Mouse (Mus musculus): ENCODE data around the gene Rapgef5. TPM values are rescaled to one million over a fixed set of nuclear protein-coding genes. Genes with fewer than 3 reads are reported as not detected.
A peak's percentile ranks its signal among the peaks of the same experiment; 100 is the strongest.

Gene Rapgef5
- polyA plus RNA-seq, 1 experiment = 5.2 TPM

- DNase-seq (ENCODE audit: low read depth, low spot score) = no peak
- 91% methylated on average over 3 of the region's 3 CpGs for WGBS
Measured at GRCm38 (mm10) chr12:117527889-117528288, 11.6 kb downstream of the Rapgef5 start.

GRCm38 (mm10) chr12:117528509-117529145, 12.3 kb downstream of the Rapgef5 start:
- DNase-seq (ENCODE audit: low read depth, low spot score) = no peak
- 81% methylated on average over 4 of the region's 4 CpGs for WGBS

- no peak for DNase-seq (ENCODE audit: low read depth, low spot score)
Measured at GRCm38 (mm10) chr12:117531106-117531505, 14.8 kb downstream of the Rapgef5 start.

GRCm38 (mm10) chr12:117533176-117534086, 17.2 kb downstream of the Rapgef5 start:
- DNase-seq (ENCODE audit: low read depth, low spot score) = no peak
- WGBS = 5% methylated on average over 63 of the region's 64 CpGs

More at GRCm38 (mm10) chr12:117531106-117531505, 14.8 kb downstream of the Rapgef5 start:
- 68% methylated on average over 4 of the region's 4 CpGs for WGBS

- 1% methylated on average over 66 of the region's 66 CpGs for WGBS
Measured at GRCm38 (mm10) chr12:117534087-117534751, 17.9 kb downstream of the Rapgef5 start.

GRCm38 (mm10) chr12:117540352-117540751, 24.1 kb downstream of the Rapgef5 start:
- WGBS = 35% methylated on average over 2 of the region's 2 CpGs
- DNase-seq (ENCODE audit: low read depth, low spot score) = no peak

More at GRCm38 (mm10) chr12:117534087-117534751, 17.9 kb downstream of the Rapgef5 start:
- DNase-seq (ENCODE audit: low read depth, low spot score) = no peak

- peak; percentile 86 for DNase-seq (ENCODE audit: low read depth, low spot score)
- WGBS = 29% methylated on average over 6 of the region's 6 CpGs
Measured at GRCm38 (mm10) chr12:117545277-117545676, 29.0 kb downstream of the Rapgef5 start.

- 56% methylated on average over 5 of the region's 5 CpGs for WGBS
Measured at GRCm38 (mm10) chr12:117553353-117553752, 37.1 kb downstream of the Rapgef5 start.

GRCm38 (mm10) chr12:117554612-117555063, 38.4 kb downstream of the Rapgef5 start:
- no peak for DNase-seq (ENCODE audit: low read depth, low spot score)
- 32% methylated on average over 1 of the region's 1 CpGs for WGBS

More at GRCm38 (mm10) chr12:117553353-117553752, 37.1 kb downstream of the Rapgef5 start:
- no peak for DNase-seq (ENCODE audit: low read depth, low spot score)

GRCm38 (mm10) chr12:117560450-117560849, 44.2 kb downstream of the Rapgef5 start:
- 49% methylated on average over 11 of the region's 11 CpGs for WGBS
- DNase-seq (ENCODE audit: low read depth, low spot score) = no peak

GRCm38 (mm10) chr12:117561411-117562059, 45.3 kb downstream of the Rapgef5 start:
- WGBS = 57% methylated on average over 6 of the region's 6 CpGs

GRCm38 (mm10) chr12:117562085-117562484, 45.8 kb downstream of the Rapgef5 start:
- WGBS = 97% methylated on average over 3 of the region's 3 CpGs
- DNase-seq (ENCODE audit: low read depth, low spot score) = no peak

More at GRCm38 (mm10) chr12:117561411-117562059, 45.3 kb downstream of the Rapgef5 start:
- DNase-seq (ENCODE audit: low read depth, low spot score) = no peak

GRCm38 (mm10) chr12:117563859-117564258, 47.6 kb downstream of the Rapgef5 start:
- WGBS = 13% methylated on average over 6 of the region's 6 CpGs
- DNase-seq (ENCODE audit: low read depth, low spot score) = no peak

- DNase-seq (ENCODE audit: low read depth, low spot score) = no peak
- 45% methylated on average over 4 of the region's 4 CpGs for WGBS
Measured at GRCm38 (mm10) chr12:117566298-117566697, 50.0 kb downstream of the Rapgef5 start.

GRCm38 (mm10) chr12:117569671-117570070, 53.4 kb downstream of the Rapgef5 start:
- no peak for DNase-seq (ENCODE audit: low read depth, low spot score)
- WGBS = 62% methylated on average over 2 of the region's 2 CpGs

GRCm38 (mm10) chr12:117584256-117584655, 68.0 kb downstream of the Rapgef5 start:
- WGBS = 85% methylated on average over 4 of the region's 4 CpGs
- no peak for DNase-seq (ENCODE audit: low read depth, low spot score)

GRCm38 (mm10) chr12:117585390-117585789, 69.1 kb downstream of the Rapgef5 start:
- 83% methylated on average over 2 of the region's 2 CpGs for whole genome bisulfite sequencing
- DNase-seq (ENCODE audit: low read depth, low spot score) = no peak

GRCm38 (mm10) chr12:117586124-117586523, 69.8 kb downstream of the Rapgef5 start:
- 23% methylated on average over 1 of the region's 1 CpGs for WGBS
- peak; percentile 42 for DNase-seq (ENCODE audit: low read depth, low spot score)

- WGBS = 79% methylated on average over 2 of the region's 2 CpGs
- DNase-seq (ENCODE audit: low read depth, low spot score) = no peak
Measured at GRCm38 (mm10) chr12:117589186-117589585, 72.9 kb downstream of the Rapgef5 start.
